Mouse (Mus musculus) erythroblast, embryonic 14.5 days (primary cell): ENCODE results near the gene Usp5. TPM values are rescaled to one million over a fixed set of nuclear protein-coding genes. Genes with fewer than 3 reads are reported as not detected.
"Not testable (repeated sequence)": the region's sequence is repeated elsewhere in the genome, so short reads cannot be mapped to it uniquely, and the experiment has no call there.

Experiments
- H3K27me3 ChIP-seq: 2 replicates; pipeline ENCODE4 v1.6.1; 2012; ENCODE audit warnings: inconsistent platforms; ENCODE audit not compliant: control insufficient read depth
- H3K36me3 ChIP-seq: 2 replicates; pipeline ENCODE4 v1.6.1; 2012; ENCODE audit warnings: mild to moderate bottlenecking, inconsistent platforms; ENCODE audit not compliant: control insufficient read depth
- H3K4me1 ChIP-seq: 2 replicates; pipeline ENCODE4 v1.6.1; 2012; ENCODE audit warnings: inconsistent platforms; ENCODE audit not compliant: control insufficient read depth
- H3K4me3 ChIP-seq: replicated peaks from 2 replicates; pipeline ENCODE3; 2012; ENCODE audit warnings: moderate library complexity, mild to moderate bottlenecking, inconsistent platforms
- H3K9me3 ChIP-seq: 2 replicates; pipeline ENCODE4 v1.6.1; 2012; ENCODE audit warnings: low read length, inconsistent platforms, mixed read lengths; ENCODE audit not compliant: control insufficient read depth
- GATA1 ChIP-seq: IDR thresholded peaks from 2 replicates; pipeline ENCODE4 v1.6.1; 2012; ENCODE audit warnings: low read length, inconsistent platforms, mixed read lengths
- TAL1 ChIP-seq: IDR thresholded peaks from 3 replicates; pipeline ENCODE4 v1.6.1; 2012; ENCODE audit warnings: low read length, inconsistent platforms, mixed read lengths
- polyA plus RNA-seq: library from polyadenylated mRNA; stranded (reverse); fragments of >175 nt; gene quantifications from 2 replicates; pipeline ENCODE4 v1.2.3, GENCODE M21; 2012

Usp5 gene
- polyA plus RNA-seq, 1 experiment: 4.6 TPM

GRCm38 (mm10) chr6:124803061-124803460 lies 26.2 kb downstream of the Usp5 start:
- peaks cover 25% of the 10 kb centered on the region for H3K4me1 ChIP-seq

DNA sequence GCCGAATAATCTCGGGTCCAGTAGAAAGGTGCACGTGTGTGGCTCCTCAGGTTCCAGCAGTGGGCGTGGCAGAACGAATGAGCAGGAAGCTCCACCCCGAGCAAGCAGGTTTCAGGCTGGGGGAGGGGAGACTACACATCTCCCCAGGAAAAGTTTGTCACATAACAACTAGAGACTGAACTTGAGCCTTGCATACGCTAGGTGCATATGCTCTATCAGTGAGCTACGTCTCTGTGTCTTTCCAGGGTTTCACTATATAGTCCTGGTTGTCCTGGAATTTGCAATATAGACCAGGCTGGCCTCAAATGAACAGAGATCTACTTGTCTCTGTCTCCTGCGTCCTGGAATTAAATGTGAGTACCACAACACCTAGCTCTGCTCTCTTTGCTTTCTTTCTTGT lies 26.9 kb downstream of the Usp5 start:
- not testable (repeated sequence) for H3K4me3 ChIP-seq

More at GRCm38 (mm10) chr6:124803061-124803460, 26.2 kb downstream of the Usp5 start:
- no peaks in the 10 kb centered on the region; the same call in 1 of the 2 replicates for H3K27me3 ChIP-seq
- H3K9me3 ChIP-seq: no peaks in the 10 kb centered on the region
- no peaks in the 10 kb centered on the region for H3K36me3 ChIP-seq
- TF ChIP-seq TAL1 (no peak), GATA1 (no peak)
- no peak overlapping the region for H3K4me3 ChIP-seq

DNA sequence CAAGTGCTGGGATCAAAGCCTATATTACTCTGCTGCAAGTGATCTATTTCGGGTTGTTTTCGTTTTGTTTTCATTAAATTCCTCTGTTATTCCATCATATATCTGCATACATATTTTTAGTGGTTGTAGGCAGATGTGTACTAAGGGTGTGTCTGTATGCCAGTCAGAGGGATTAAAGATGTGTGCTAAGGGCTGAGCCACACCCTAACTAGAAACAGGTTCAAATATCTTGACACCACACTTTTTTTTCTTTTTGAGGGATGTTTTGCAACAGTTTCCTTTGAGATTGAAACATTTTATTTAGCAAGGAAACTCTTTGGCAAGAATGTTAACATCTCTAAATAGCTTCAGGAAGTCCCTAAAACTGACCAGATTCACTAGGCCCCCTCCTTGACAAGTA lies 33.1 kb downstream of the Usp5 start:
- TF ChIP-seq GATA1 (no peak), TAL1 (no peak)
- Histone ChIP-seq H3K27me3 (no peaks in the 10 kb centered on the region; the same call in 1 of the 2 replicates), H3K4me3 (no peak overlapping the region), H3K4me1 (no peaks in the 10 kb centered on the region), H3K36me3 (no peaks in the 10 kb centered on the region), H3K9me3 (no peaks in the 10 kb centered on the region)

More for the DNA sequence above, 26.9 kb downstream of the Usp5 start:
- H3K36me3 ChIP-seq, H3K27me3 ChIP-seq, H3K9me3 ChIP-seq: not testable (repeated sequence)
- H3K4me1 ChIP-seq: peaks cover 21% of the 10 kb centered on the region

DNA sequence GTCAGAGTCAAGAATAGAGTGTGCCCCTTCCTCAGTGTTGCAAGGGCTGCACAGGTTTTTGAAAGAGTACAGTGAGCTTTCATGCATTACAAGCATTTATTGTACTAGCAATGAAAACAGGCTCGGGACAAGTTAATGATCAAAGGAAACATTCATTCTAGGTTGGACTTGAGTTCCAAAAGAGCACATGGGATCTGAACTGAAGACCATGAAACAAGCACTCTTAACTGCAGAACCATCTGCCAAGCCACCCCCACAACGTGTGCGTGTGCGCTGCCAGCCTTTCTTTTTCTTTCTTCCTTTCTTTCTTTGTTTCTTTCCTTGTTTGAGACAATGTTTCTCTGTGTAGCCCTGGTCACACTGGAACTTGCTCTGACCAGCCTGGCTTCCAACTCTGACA lies 33.5 kb downstream of the Usp5 start:
- Histone ChIP-seq H3K9me3 (no peaks in the 10 kb centered on the region), H3K4me3 (no peak overlapping the region), H3K36me3 (no peaks in the 10 kb centered on the region), H3K27me3 (no peaks in the 10 kb centered on the region; the same call in 1 of the 2 replicates), H3K4me1 (no peaks in the 10 kb centered on the region)
- no peak for TF ChIP-seq TAL1
- no peak for TF ChIP-seq GATA1

DNA sequence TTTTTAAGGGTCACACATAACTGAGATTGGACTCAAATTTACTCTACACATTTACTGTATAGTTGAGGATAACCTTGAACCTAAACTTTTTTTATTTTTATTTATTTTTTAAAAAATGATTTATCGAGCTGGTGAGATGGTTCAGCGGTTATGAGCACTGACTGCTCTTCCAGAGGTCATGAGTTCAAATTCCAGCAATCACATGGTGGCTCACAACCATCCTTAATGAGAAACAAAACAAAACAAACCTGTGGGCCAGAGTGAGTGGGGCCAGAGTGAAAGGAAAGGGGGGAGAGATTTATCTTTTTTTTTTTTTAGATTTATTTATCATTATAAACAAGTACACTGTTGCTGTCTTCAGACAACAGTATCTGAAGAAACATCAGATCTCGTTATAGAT lies 37.4 kb downstream of the Usp5 start:
- no peak for TF ChIP-seq TAL1
- no peak for TF ChIP-seq GATA1
- Histone ChIP-seq H3K27me3 (no peaks in the 10 kb centered on the region; the same call in 1 of the 2 replicates), H3K9me3 (no peaks in the 10 kb centered on the region), H3K4me1 (no peaks in the 10 kb centered on the region), H3K36me3 (no peaks in the 10 kb centered on the region), H3K4me3 (no peak overlapping the region)

GRCm38 (mm10) chr6:124790121-124790520 lies 39.2 kb downstream of the Usp5 start:
- no peaks in the 10 kb centered on the region for H3K36me3 ChIP-seq
- TF ChIP-seq TAL1: no peak
- TF ChIP-seq GATA1: no peak
- H3K27me3 ChIP-seq: no peaks in the 10 kb centered on the region; the same call in 1 of the 2 replicates
- no peaks in the 10 kb centered on the region for H3K4me1 ChIP-seq
- H3K9me3 ChIP-seq: no peaks in the 10 kb centered on the region
- H3K4me3 ChIP-seq: no peak overlapping the region

DNA sequence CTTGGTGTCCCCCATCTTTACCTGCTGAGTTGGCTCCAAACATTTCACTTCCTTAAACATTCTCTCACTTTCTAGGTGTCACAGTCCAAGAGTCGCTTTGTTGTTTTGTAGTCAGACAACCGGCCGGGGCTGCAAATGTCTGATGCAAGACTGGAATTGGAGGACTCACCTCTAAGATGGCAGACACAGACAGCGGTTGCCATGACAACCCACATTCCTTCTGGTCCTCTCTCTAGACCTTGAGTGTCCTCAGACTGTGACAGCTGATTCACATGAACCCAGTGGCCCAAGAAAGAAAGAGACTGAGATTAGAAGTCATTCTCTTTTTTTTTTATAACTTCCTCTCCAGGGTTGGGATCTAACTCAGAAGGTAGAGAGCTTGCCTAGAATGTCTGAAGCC lies 39.8 kb downstream of the Usp5 start:
- Histone ChIP-seq H3K4me3 (no peak overlapping the region), H3K27me3 (no peaks in the 10 kb centered on the region; the same call in 1 of the 2 replicates), H3K36me3 (no peaks in the 10 kb centered on the region), H3K4me1 (no peaks in the 10 kb centered on the region), H3K9me3 (no peaks in the 10 kb centered on the region)
- no peak for TF ChIP-seq TAL1
- TF ChIP-seq GATA1: no peak

GRCm38 (mm10) chr6:124787722-124788121 lies 41.6 kb downstream of the Usp5 start:
- Histone ChIP-seq H3K4me3 (no peak overlapping the region), H3K9me3 (no peaks in the 10 kb centered on the region), H3K27me3 (no peaks in the 10 kb centered on the region; the same call in 1 of the 2 replicates), H3K4me1 (no peaks in the 10 kb centered on the region), H3K36me3 (no peaks in the 10 kb centered on the region)
- TF ChIP-seq TAL1 (no peak), GATA1 (no peak)

- no peaks in the 10 kb centered on the region for H3K36me3 ChIP-seq
- no peaks in the 10 kb centered on the region for H3K4me1 ChIP-seq
- no peak overlapping the region for H3K4me3 ChIP-seq
- no peaks in the 10 kb centered on the region for H3K9me3 ChIP-seq
- TF ChIP-seq GATA1 (no peak), TAL1 (no peak)
- no peaks in the 10 kb centered on the region; the same call in 1 of the 2 replicates for H3K27me3 ChIP-seq
Observed at GRCm38 (mm10) chr6:124786756-124787420, 42.4 kb downstream of the Usp5 start.

DNA sequence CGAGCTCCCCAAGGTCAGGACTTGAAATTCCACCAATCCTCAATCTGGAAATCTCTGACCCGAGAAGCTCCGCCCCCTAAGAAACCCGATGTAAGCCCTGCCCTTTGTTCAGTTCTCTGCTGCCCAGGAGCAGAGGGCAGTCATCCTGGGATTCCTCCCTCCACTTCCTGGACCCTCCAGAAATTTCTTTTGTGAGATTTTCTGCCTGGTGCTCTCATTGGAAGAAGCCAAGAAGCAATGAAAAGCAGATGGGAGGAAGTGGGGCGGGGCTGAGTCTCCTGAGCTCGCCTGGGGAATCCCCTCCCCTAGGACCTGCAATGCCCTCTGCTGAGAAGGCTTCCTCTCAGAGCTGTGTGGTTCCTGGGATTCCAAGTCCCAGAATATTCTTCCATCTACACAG lies 46.8 kb downstream of the Usp5 start:
- no peak for TF ChIP-seq TAL1
- TF ChIP-seq GATA1: no peak
- Histone ChIP-seq H3K4me1 (peaks cover 2% of the 10 kb centered on the region), H3K27me3 (peaks cover 40% of the 10 kb centered on the region), H3K4me3 (no peak overlapping the region), H3K9me3 (no peaks in the 10 kb centered on the region), H3K36me3 (no peaks in the 10 kb centered on the region)
